Mouse (Mus musculus): ENCODE results near the gene Rnd1. TPM values are rescaled to one million over a fixed set of nuclear protein-coding genes. Genes with fewer than 3 reads are reported as not detected.

The Rnd1 gene
- polyA plus RNA-seq, 1 experiment from 2014 or later, result 3.1 TPM

DNA sequence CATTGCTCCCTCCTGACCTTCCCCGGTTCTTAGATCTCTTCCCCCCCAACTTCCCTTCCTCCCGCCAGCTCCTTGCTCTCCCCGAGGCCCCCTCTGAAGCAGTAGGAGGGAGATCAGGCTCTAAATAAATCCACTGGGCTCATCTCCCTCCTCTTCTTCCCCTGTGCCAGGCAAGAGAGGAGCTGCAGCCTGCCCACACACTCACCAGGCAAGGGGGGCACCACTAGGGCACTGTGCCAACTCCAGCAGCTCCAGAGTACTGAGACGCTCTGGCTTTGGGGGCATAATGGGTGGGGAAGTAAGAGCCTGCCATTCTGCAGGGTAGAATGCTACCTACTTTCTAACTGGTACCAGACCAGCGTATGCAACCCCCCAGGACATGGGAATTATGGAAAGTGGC lies 40.7 kb downstream of the Rnd1 start:
- H3K9ac ChIP-seq (replicated peaks; ENCODE audit: low read depth), result no peak overlapping the region
- no peak overlapping the region for H3K4me2 ChIP-seq (replicated peaks; ENCODE audit: low read depth, low read length)
- peaks cover 11% of the 10 kb centered on the region; the same call in 1 of the 2 replicates for H3K4me1 ChIP-seq (ENCODE audit: insufficient read depth, low read depth, low read length)
- no peak for TF ChIP-seq EP300 (IDR thresholded peaks at IDR 0.05)
- ATAC-seq (no peak), DNase-seq (ENCODE audit: low spot score) (no peak)
- 54% methylated on average over 5 of the region's 5 CpGs for WGBS
- no peak overlapping the region for H3K4me3 ChIP-seq (ENCODE audit: low read depth, low read length)
- H3K9me3 ChIP-seq (ENCODE audit: low read length), result no peaks in the 10 kb centered on the region
- no peak overlapping the region for H3K27ac ChIP-seq (ENCODE audit: low read length)
- no peaks in the 10 kb centered on the region for H3K36me3 ChIP-seq (ENCODE audit: insufficient read depth, low read length)
- peaks cover 13% of the 10 kb centered on the region for H3K27me3 ChIP-seq (replicated peaks; ENCODE audit: insufficient read depth, low read length)

- Histone ChIP-seq H3K36me3 (ENCODE audit: insufficient read depth, low read length) (no peaks in the 10 kb centered on the region), H3K27ac (ENCODE audit: low read length) (no peak overlapping the region), H3K9me3 (ENCODE audit: low read length) (no peaks in the 10 kb centered on the region), H3K4me3 (ENCODE audit: low read depth, low read length) (peak overlapping the region; percentile 79), H3K9ac (replicated peaks; ENCODE audit: low read depth) (no peak overlapping the region; the same call in 1 of the 2 replicates), H3K27me3 (replicated peaks; ENCODE audit: insufficient read depth, low read length) (peaks cover 13% of the 10 kb centered on the region), H3K4me2 (replicated peaks; ENCODE audit: low read depth, low read length) (peak overlapping the region; percentile 99), H3K4me1 (ENCODE audit: insufficient read depth, low read depth, low read length) (peaks cover 11% of the 10 kb centered on the region; the same call in 1 of the 2 replicates)
- ATAC-seq, result no peak
- DNase-seq (ENCODE audit: low spot score), result no peak
- TF ChIP-seq CTCF (IDR thresholded peaks at IDR 0.05) (0 out of 2 replicates have a peak, but pooled peaks have one; percentile 3), EP300 (IDR thresholded peaks at IDR 0.05) (no peak)
- 6% methylated on average over 21 of the region's 21 CpGs for WGBS
Measured at GRCm38 (mm10) chr15:98635291-98635841, 41.9 kb downstream of the Rnd1 start.

DNA sequence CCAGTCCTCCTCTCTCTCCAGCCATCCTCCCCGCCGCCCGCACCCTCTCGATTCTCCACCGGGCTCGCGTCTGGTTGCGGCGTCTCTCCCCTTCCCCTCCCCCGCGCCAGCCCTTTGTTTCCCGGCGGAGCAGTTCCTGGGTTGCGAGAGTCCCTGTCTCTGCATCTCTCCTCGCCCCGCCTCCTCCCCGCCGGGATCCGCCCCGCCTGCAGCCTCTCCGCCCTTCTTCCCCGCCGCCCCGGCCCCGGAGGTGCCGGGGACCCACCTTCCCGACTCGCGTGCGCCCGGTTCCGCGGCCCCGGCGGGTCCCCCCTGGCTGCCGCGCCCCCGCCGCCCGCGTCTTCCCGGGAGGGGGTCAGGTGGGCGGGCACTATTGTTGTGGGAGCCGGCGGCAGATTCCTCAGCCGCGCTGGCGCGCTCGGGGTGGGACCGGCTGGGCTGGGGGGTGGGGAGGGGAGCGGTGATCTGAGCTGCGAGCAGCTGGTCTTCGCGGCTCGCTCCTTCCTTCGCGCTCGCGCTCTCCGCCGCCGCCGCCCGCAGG lies 42.6 kb downstream of the Rnd1 start:
- Histone ChIP-seq H3K4me1 (ENCODE audit: insufficient read depth, low read depth, low read length) (peaks cover 11% of the 10 kb centered on the region; the same call in 1 of the 2 replicates), H3K27ac (ENCODE audit: low read length) (no peak overlapping the region), H3K4me3 (ENCODE audit: low read depth, low read length) (peak overlapping the region; percentile 79), H3K27me3 (replicated peaks; ENCODE audit: insufficient read depth, low read length) (peaks cover 13% of the 10 kb centered on the region), H3K36me3 (ENCODE audit: insufficient read depth, low read length) (no peaks in the 10 kb centered on the region), H3K4me2 (replicated peaks; ENCODE audit: low read depth, low read length) (peak overlapping the region; percentile 99), H3K9ac (replicated peaks; ENCODE audit: low read depth) (peak overlapping the region; percentile 38; the same call in 1 of the 2 replicates), H3K9me3 (ENCODE audit: low read length) (no peaks in the 10 kb centered on the region)
- ATAC-seq (peak; percentile 58), DNase-seq (ENCODE audit: low spot score) (peak; percentile 69)
- 2% methylated on average over 42 of the region's 65 CpGs for WGBS
- TF ChIP-seq CTCF (IDR thresholded peaks at IDR 0.05) (no peak), EP300 (IDR thresholded peaks at IDR 0.05) (no peak)

GRCm38 (mm10) chr15:98633822-98634470 lies 43.3 kb downstream of the Rnd1 start:
- peak overlapping the region; percentile 79 for H3K4me3 ChIP-seq (ENCODE audit: low read depth, low read length)
- no peaks in the 10 kb centered on the region for H3K36me3 ChIP-seq (ENCODE audit: insufficient read depth, low read length)
- no peak overlapping the region for H3K9ac ChIP-seq (replicated peaks; ENCODE audit: low read depth)
- WGBS, result under 1% methylated on average over 25 of the region's 25 CpGs
- ATAC-seq (no peak), DNase-seq (ENCODE audit: low spot score) (no peak)
- peaks cover 11% of the 10 kb centered on the region; the same call in 1 of the 2 replicates for H3K4me1 ChIP-seq (ENCODE audit: insufficient read depth, low read depth, low read length)
- H3K27ac ChIP-seq (ENCODE audit: low read length), result no peak overlapping the region
- H3K9me3 ChIP-seq (ENCODE audit: low read length), result no peaks in the 10 kb centered on the region
- H3K27me3 ChIP-seq (replicated peaks; ENCODE audit: insufficient read depth, low read length), result peaks cover 13% of the 10 kb centered on the region
- H3K4me2 ChIP-seq (replicated peaks; ENCODE audit: low read depth, low read length), result peak overlapping the region; percentile 99
- no peak for TF ChIP-seq EP300 (IDR thresholded peaks at IDR 0.05)
- TF ChIP-seq CTCF (IDR thresholded peaks at IDR 0.05), result no peak

- WGBS, result 3% methylated on average over 4 of the region's 4 CpGs
- ATAC-seq, result no peak
- Histone ChIP-seq H3K9ac (replicated peaks; ENCODE audit: low read depth) (no peak overlapping the region), H3K4me2 (replicated peaks; ENCODE audit: low read depth, low read length) (no peak overlapping the region), H3K4me3 (ENCODE audit: low read depth, low read length) (no peak overlapping the region), H3K36me3 (ENCODE audit: insufficient read depth, low read length) (no peaks in the 10 kb centered on the region), H3K9me3 (ENCODE audit: low read length) (no peaks in the 10 kb centered on the region), H3K27me3 (replicated peaks; ENCODE audit: insufficient read depth, low read length) (peaks cover 13% of the 10 kb centered on the region), H3K4me1 (ENCODE audit: insufficient read depth, low read depth, low read length) (peaks cover 17% of the 10 kb centered on the region; the same call in 1 of the 2 replicates), H3K27ac (ENCODE audit: low read length) (no peak overlapping the region)
- TF ChIP-seq EP300 (IDR thresholded peaks at IDR 0.05) (no peak), CTCF (IDR thresholded peaks at IDR 0.05) (no peak)
- DNase-seq (ENCODE audit: low spot score), result no peak
Measured at GRCm38 (mm10) chr15:98632921-98633320, 44.3 kb downstream of the Rnd1 start.

- ATAC-seq (peak; percentile 70), DNase-seq (ENCODE audit: low spot score) (peak; percentile 87)
- peaks cover 13% of the 10 kb centered on the region for H3K27me3 ChIP-seq (replicated peaks; ENCODE audit: insufficient read depth, low read length)
- H3K4me2 ChIP-seq (replicated peaks; ENCODE audit: low read depth, low read length), result peak overlapping the region; percentile 57
- TF ChIP-seq EP300 (IDR thresholded peaks at IDR 0.05) (no peak), CTCF (IDR thresholded peaks at IDR 0.05) (no peak)
- H3K4me3 ChIP-seq (ENCODE audit: low read depth, low read length), result peak overlapping the region; percentile 28
- H3K4me1 ChIP-seq (ENCODE audit: insufficient read depth, low read depth, low read length), result peaks cover 17% of the 10 kb centered on the region; the same call in 1 of the 2 replicates
- under 1% methylated on average over 23 of the region's 25 CpGs for WGBS
- H3K27ac ChIP-seq (ENCODE audit: low read length), result no peak overlapping the region
- no peaks in the 10 kb centered on the region for H3K9me3 ChIP-seq (ENCODE audit: low read length)
- H3K36me3 ChIP-seq (ENCODE audit: insufficient read depth, low read length), result no peaks in the 10 kb centered on the region
- no peak overlapping the region for H3K9ac ChIP-seq (replicated peaks; ENCODE audit: low read depth)
Measured at GRCm38 (mm10) chr15:98632107-98632744, 45.0 kb downstream of the Rnd1 start.

All from lung, postnatal 0 days (tissue).